12 mouse cellular contexts compared by ENCODE assay signal in the genomic region with DNA sequence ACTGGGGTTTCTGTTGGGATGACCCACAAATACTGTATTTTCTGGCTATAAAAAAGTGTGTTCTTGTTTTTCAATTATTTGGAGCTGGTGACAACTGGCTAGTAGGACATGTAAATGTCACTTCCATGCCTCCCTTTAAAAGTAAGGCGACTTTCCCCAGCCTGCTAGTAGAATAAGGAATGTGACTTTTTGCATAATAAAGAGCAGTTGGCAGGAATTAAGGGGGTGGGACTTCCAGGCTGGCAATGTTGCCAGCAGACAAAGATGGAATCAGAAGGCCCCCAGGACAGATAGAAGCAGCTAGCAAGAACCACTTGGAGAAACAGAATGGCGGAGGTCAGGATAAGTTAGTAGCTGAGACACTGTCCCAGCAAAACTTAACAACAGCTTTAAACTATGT. TPM values are rescaled to one million over a fixed set of nuclear protein-coding genes. Genes with fewer than 3 reads are reported as not detected.
A peak's percentile ranks its signal among the peaks of the same experiment; 100 is the strongest.
DNase-seq lines count a peak whose midpoint lies in the region; ATAC-seq and TF ChIP-seq lines count a peak whose summit lies in the region.
"Had no signal": no experiment of that assay in that cellular context is flagged by ENCODE, and none has a peak within 500 bp of the region (broad histone marks: within the 10 kb centered on the region; RNA-seq: fewer than 3 reads in every experiment).

No protein-coding gene starts in this region.

- peaks cover 35% of the 10 kb centered on the region for H3K36me3 ChIP-seq in heart, embryonic 15.5 days
- peaks cover 44% of the 10 kb centered on the region for H3K36me3 ChIP-seq in heart, embryonic 12.5 days
- peaks cover 4% of the 10 kb centered on the region; the same call in 1 of the 2 replicates for H3K36me3 ChIP-seq in ES-E14 (ENCODE audit: control insufficient read depth, insufficient read depth, low read length, poor library complexity, severe bottlenecking)
- peaks cover 46% of the 10 kb centered on the region for H3K36me3 ChIP-seq in embryonic facial prominence, embryonic 14.5 days (ENCODE audit: control insufficient read depth, insufficient read depth, low read length)
- H3K36me3 ChIP-seq in midbrain, embryonic 13.5 days: peaks cover 44% of the 10 kb centered on the region

- ATAC-seq in heart, embryonic 15.5 days (replicated peaks; ENCODE audit: insufficient number of reproducible peaks, insufficient read depth, low FRiP score, low read depth): no peak
- ATAC-seq in heart, embryonic 12.5 days (ENCODE audit: insufficient number of reproducible peaks, low FRiP score): no peak
- no peak for ATAC-seq in embryonic facial prominence, embryonic 14.5 days (ENCODE audit: low read depth)
- no peak for ATAC-seq in midbrain, embryonic 13.5 days
- ATAC-seq: intestine, embryonic 16.5 days had no signal

- in situ Hi-C loops in ES-E14 (cut with MboI; ENCODE audit: low sequenced_read_pairs in 2 of 2, unreplicated experiment in 2 of 2): no loop called here

- no peak overlapping the region for H3K4me3 ChIP-seq in heart, embryonic 15.5 days
- no peak overlapping the region for H3K4me3 ChIP-seq in heart, embryonic 12.5 days
- no peak overlapping the region for H3K4me3 ChIP-seq in ES-E14 (ENCODE audit: insufficient read depth in 1 of 2, low read depth in 1 of 2, low read length in 2 of 2, poor library complexity in 1 of 2, severe bottlenecking in 1 of 2)
- H3K4me3 ChIP-seq in embryonic facial prominence, embryonic 14.5 days (ENCODE audit: low read depth, low read length): no peak overlapping the region
- H3K4me3 ChIP-seq in midbrain, embryonic 13.5 days (replicated peaks): peak overlapping the region; percentile 66
- H3K4me3 ChIP-seq: erythroblast, embryonic 14.5 days had no signal

- no peak for DNase-seq in ES-E14 (ENCODE audit: low read depth, low spot score)
- DNase-seq in embryonic facial prominence, embryonic 14.5 days (ENCODE audit: low spot score): no peak
- DNase-seq in gastrocnemius, postnatal 4 days (ENCODE audit: low spot score in 2 of 2): no peak
- DNase-seq in kidney, adult 8-10 months: no peak
- DNase-seq: adrenal gland, adult 8-10 months; layer of hippocampus, adult 9-11 months; thymus, postnatal 36 days had no signal

- WGBS in heart, embryonic 15.5 days: 70% methylated on average over 2 of the region's 2 CpGs
- 74% methylated on average over 2 of the region's 2 CpGs for WGBS in heart, embryonic 12.5 days
- 68% methylated on average over 2 of the region's 2 CpGs for WGBS in embryonic facial prominence, embryonic 14.5 days
- 56% methylated on average over 2 of the region's 2 CpGs for WGBS in midbrain, embryonic 13.5 days

- no peak overlapping the region for H3K9ac ChIP-seq in heart, embryonic 15.5 days
- no peak overlapping the region for H3K9ac ChIP-seq in heart, embryonic 12.5 days
- no peak overlapping the region; the same call in 1 of the 2 replicates for H3K9ac ChIP-seq in ES-E14 (ENCODE audit: insufficient read depth, low read depth, low read length, poor library complexity, severe bottlenecking)
- no peak overlapping the region for H3K9ac ChIP-seq in embryonic facial prominence, embryonic 14.5 days (ENCODE audit: low read depth, low read length)
- H3K9ac ChIP-seq in midbrain, embryonic 13.5 days (replicated peaks): 0 out of 2 replicates have a peak overlapping the region, but pooled peaks have one; percentile 10

- H3K4me2 ChIP-seq in heart, embryonic 15.5 days: 0 out of 2 replicates have a peak overlapping the region, but pooled peaks have one; percentile 58
- H3K4me2 ChIP-seq in heart, embryonic 12.5 days: no peak overlapping the region
- H3K4me2 ChIP-seq in embryonic facial prominence, embryonic 14.5 days (ENCODE audit: low read depth, low read length): peak overlapping the region; percentile 70
- peak overlapping the region; percentile 71 for H3K4me2 ChIP-seq in midbrain, embryonic 13.5 days (replicated peaks)

- H3K9me3 ChIP-seq in heart, embryonic 15.5 days (replicated peaks): peaks cover 1% of the 10 kb centered on the region; the same call in 1 of the 2 replicates
- H3K9me3 ChIP-seq in heart, embryonic 12.5 days (replicated peaks): peaks cover 4% of the 10 kb centered on the region
- H3K9me3 ChIP-seq in ES-E14 (ENCODE audit: control insufficient read depth, insufficient read depth, low read depth, low read length): no peaks in the 10 kb centered on the region
- H3K9me3 ChIP-seq in embryonic facial prominence, embryonic 14.5 days (ENCODE audit: control insufficient read depth, low read length): peaks cover 8% of the 10 kb centered on the region
- H3K9me3 ChIP-seq in midbrain, embryonic 13.5 days: no peaks in the 10 kb centered on the region

- H3K4me1 ChIP-seq in heart, embryonic 15.5 days (replicated peaks): peaks cover 22% of the 10 kb centered on the region
- peaks cover 9% of the 10 kb centered on the region for H3K4me1 ChIP-seq in heart, embryonic 12.5 days (replicated peaks)
- peaks cover 9 to 17% of the 10 kb centered on the region in 2 experiments for H3K4me1 ChIP-seq in ES-E14 (ENCODE audit: control insufficient read depth in 2 of 2, insufficient read depth in 2 of 2, low read length in 2 of 2, poor library complexity in 1 of 2)
- H3K4me1 ChIP-seq in embryonic facial prominence, embryonic 14.5 days (ENCODE audit: control insufficient read depth, insufficient read depth, low read length): peaks cover 16% of the 10 kb centered on the region
- H3K4me1 ChIP-seq in midbrain, embryonic 13.5 days (replicated peaks): peaks cover 31% of the 10 kb centered on the region

- no peaks in the 10 kb centered on the region for H3K27me3 ChIP-seq in heart, embryonic 15.5 days
- no peaks in the 10 kb centered on the region for H3K27me3 ChIP-seq in heart, embryonic 12.5 days (replicated peaks)
- no peaks in the 10 kb centered on the region for H3K27me3 ChIP-seq in embryonic facial prominence, embryonic 14.5 days (replicated peaks; ENCODE audit: control insufficient read depth, insufficient read depth, low read length)
- no peaks in the 10 kb centered on the region for H3K27me3 ChIP-seq in midbrain, embryonic 13.5 days

- no peak overlapping the region for H3K27ac ChIP-seq in heart, embryonic 15.5 days
- H3K27ac ChIP-seq in heart, embryonic 12.5 days (ENCODE audit: poor library complexity, severe bottlenecking): no peak overlapping the region
- H3K27ac ChIP-seq in ES-E14 (ENCODE audit: insufficient read depth, low read depth, low read length, poor library complexity, severe bottlenecking): peak overlapping the region; percentile 40; the same call in 1 of the 2 replicates
- H3K27ac ChIP-seq in embryonic facial prominence, embryonic 14.5 days (replicated peaks; ENCODE audit: low read depth, low read length): no peak overlapping the region
- H3K27ac ChIP-seq in midbrain, embryonic 13.5 days: no peak overlapping the region

TF ChIP-seq in ES-E14, 5 proteins besides CTCF, POLR2A, EP300 and RAD21:
- no peak for TF ChIP-seq CHD2 (IDR thresholded peaks at IDR 0.05; ENCODE audit: low read depth, low read length)

RNA-seq across cellular contexts. Expression of gene Zfp383, which starts 2.2 kb away (rescaled TPM):
- polyA plus RNA-seq in heart, embryonic 15.5 days (2015; fragmentation: Nextera tagmentation; extraction: Ambion mirVana): 3.1 TPM in 2 replicates
- 3.3 and 3.8 TPM in 2 replicates for polyA plus RNA-seq in heart, embryonic 12.5 days (2016; fragmentation: Nextera tagmentation; extraction: Ambion mirVana)
- 5.1 and 5.4 TPM in 2 replicates for total RNA-seq in ES-E14 (2012; rRNA removed)
- polyA plus RNA-seq in embryonic facial prominence, embryonic 14.5 days (2014; fragmentation: Nextera tagmentation; extraction: Ambion mirVana): 9.9 and 10.1 TPM in 2 replicates
- 8.7 and 8.9 TPM in 2 replicates for polyA plus RNA-seq in midbrain, embryonic 13.5 days (2015; fragmentation: Nextera tagmentation; extraction: Ambion mirVana)
- total RNA-seq in gastrocnemius, postnatal 4 days (2021): 10 to 100 TPM; 14.4 to 15.5 TPM
- polyA plus RNA-seq: erythroblast, embryonic 14.5 days had no signal

RNA-seq across cellular contexts. Expression of gene Zfp27, which starts 3.9 kb away (rescaled TPM):
- 7.2 and 7.8 TPM in 2 replicates for polyA plus RNA-seq in heart, embryonic 15.5 days (2015; fragmentation: Nextera tagmentation; extraction: Ambion mirVana)
- polyA plus RNA-seq in heart, embryonic 12.5 days (2016; fragmentation: Nextera tagmentation; extraction: Ambion mirVana): 9.1 and 9.9 TPM in 2 replicates
- total RNA-seq in ES-E14 (2012; rRNA removed): 5.1 and 6.1 TPM in 2 replicates
- 12.0 and 13.7 TPM in 2 replicates for polyA plus RNA-seq in embryonic facial prominence, embryonic 14.5 days (2014; fragmentation: Nextera tagmentation; extraction: Ambion mirVana)
- 14.8 and 15.6 TPM in 2 replicates for polyA plus RNA-seq in midbrain, embryonic 13.5 days (2015; fragmentation: Nextera tagmentation; extraction: Ambion mirVana)
- 10 to 100 TPM; 10.9 to 14.7 TPM for total RNA-seq in gastrocnemius, postnatal 4 days (2021)

RNA-seq across cellular contexts. Expression of gene Zfp74, which starts 43.6 kb away (rescaled TPM):
- 6.7 and 9.4 TPM in 2 replicates for polyA plus RNA-seq in heart, embryonic 15.5 days (2015; fragmentation: Nextera tagmentation; extraction: Ambion mirVana)
- 8.4 and 9.9 TPM in 2 replicates for polyA plus RNA-seq in heart, embryonic 12.5 days (2016; fragmentation: Nextera tagmentation; extraction: Ambion mirVana)
- 11.7 and 24.1 TPM in 2 replicates for total RNA-seq in ES-E14 (2012; rRNA removed)
- polyA plus RNA-seq in embryonic facial prominence, embryonic 14.5 days (2014; fragmentation: Nextera tagmentation; extraction: Ambion mirVana): 8.9 and 10.3 TPM in 2 replicates
- 19.9 and 20.5 TPM in 2 replicates for polyA plus RNA-seq in midbrain, embryonic 13.5 days (2015; fragmentation: Nextera tagmentation; extraction: Ambion mirVana)
- total RNA-seq in gastrocnemius, postnatal 4 days (2021): 10 to 100 TPM; 10.9 to 12.9 TPM

RNA-seq across cellular contexts. Expression of gene Zfp420, which starts 50.5 kb away (rescaled TPM):
- polyA plus RNA-seq in heart, embryonic 15.5 days (2015; fragmentation: Nextera tagmentation; extraction: Ambion mirVana): 3.4 and 4.4 TPM in 2 replicates
- 4.4 and 4.6 TPM in 2 replicates for polyA plus RNA-seq in heart, embryonic 12.5 days (2016; fragmentation: Nextera tagmentation; extraction: Ambion mirVana)
- total RNA-seq in ES-E14 (2012; rRNA removed): 5.6 and 6.9 TPM in 2 replicates
- 6.4 and 7.1 TPM in 2 replicates for polyA plus RNA-seq in embryonic facial prominence, embryonic 14.5 days (2014; fragmentation: Nextera tagmentation; extraction: Ambion mirVana)
- 18.3 and 19.9 TPM in 2 replicates for polyA plus RNA-seq in midbrain, embryonic 13.5 days (2015; fragmentation: Nextera tagmentation; extraction: Ambion mirVana)
- 1 to 10 TPM; 4.6 to 4.9 TPM for total RNA-seq in gastrocnemius, postnatal 4 days (2021)
- polyA plus RNA-seq: erythroblast, embryonic 14.5 days had no signal

RNA-seq across cellular contexts. Expression of gene Zfp940, which starts 56.8 kb away (rescaled TPM):
- polyA plus RNA-seq in heart, embryonic 15.5 days (2015; fragmentation: Nextera tagmentation; extraction: Ambion mirVana): 1.7 and 2.1 TPM in 2 replicates
- polyA plus RNA-seq in heart, embryonic 12.5 days (2016; fragmentation: Nextera tagmentation; extraction: Ambion mirVana): 2.7 and 3.0 TPM in 2 replicates
- total RNA-seq in ES-E14 (2012; rRNA removed): 6.9 and 12.3 TPM in 2 replicates
- 3.6 and 4.4 TPM in 2 replicates for polyA plus RNA-seq in embryonic facial prominence, embryonic 14.5 days (2014; fragmentation: Nextera tagmentation; extraction: Ambion mirVana)
- polyA plus RNA-seq in midbrain, embryonic 13.5 days (2015; fragmentation: Nextera tagmentation; extraction: Ambion mirVana): 12.8 and 14.4 TPM in 2 replicates
- total RNA-seq in gastrocnemius, postnatal 4 days (2021): 1 to 10 TPM in 1 of 2 experiments, under 1 TPM in 1; 0.91 to 1.0 TPM
- polyA plus RNA-seq: erythroblast, embryonic 14.5 days had no signal
